Mouse (Mus musculus): ENCODE results near the gene Fam168a. TPM values are rescaled to one million over a fixed set of nuclear protein-coding genes. Genes with fewer than 3 reads are reported as not detected.

The Fam168a gene
- total and polyA plus RNA-seq, 3 experiments = 3.1 to 19.2 TPM; not detected in 1

- peaks cover 0 to 12% of the 10 kb centered on the region in 2 experiments; a peak in 2 of 4 replicates for H3K4me1 ChIP-seq (ENCODE audit: control insufficient read depth in 1 of 2, insufficient read depth in 2 of 2, low read length in 2 of 2)
- no peaks in the 10 kb centered on the region for H3K9me3 ChIP-seq (replicated peaks; ENCODE audit: insufficient read depth, low read length)
- H3K27me3 ChIP-seq (ENCODE audit: control insufficient read depth in 1 of 2, insufficient read depth in 2 of 2, low read length in 2 of 2) = peaks cover 0 to 2% of the 10 kb centered on the region in 2 experiments; a peak in 2 of 4 replicates
- H3K9ac ChIP-seq (ENCODE audit: control insufficient read depth, low read depth, low read length, poor library complexity, severe bottlenecking) = no peak overlapping the region
- no peak for DNase-seq (ENCODE audit: low read depth, low spot score)
- H3K79me2 ChIP-seq (ENCODE audit: control insufficient read depth, insufficient read depth, low read length, poor library complexity) = no peaks in the 10 kb centered on the region
- H3K36me3 ChIP-seq (ENCODE audit: control insufficient read depth in 1 of 2, insufficient read depth in 2 of 2, low read length in 2 of 2) = no peaks in the 10 kb centered on the region
- no peak overlapping the region for H3K27ac ChIP-seq (ENCODE audit: control insufficient read depth, low read depth, low read length)
- no peak overlapping the region for H3K4me3 ChIP-seq (ENCODE audit: control insufficient read depth in 1 of 2, insufficient read depth in 1 of 2, low read depth in 2 of 2, low read length in 2 of 2)
- no peak for TF ChIP-seq TBP (IDR thresholded peaks at IDR 0.05; ENCODE audit: low read depth, low read length)
- no peak for TF ChIP-seq ELF1 (IDR thresholded peaks at IDR 0.05; ENCODE audit: low read depth, low read length)
- TF ChIP-seq USF1 (IDR thresholded peaks at IDR 0.05; ENCODE audit: low read depth, low read length) = no peak
- TF ChIP-seq POLR2A (IDR thresholded peaks at IDR 0.05; ENCODE audit: control insufficient read depth in 1 of 2, insufficient read depth in 1 of 2, low read depth in 1 of 2, low read length in 2 of 2, poor library complexity in 1 of 2) = no peak
- no peak for TF ChIP-seq POLR2AphosphoS2 (IDR thresholded peaks at IDR 0.05; ENCODE audit: low read length)
- no peak for TF ChIP-seq CHD1 (IDR thresholded peaks at IDR 0.05; ENCODE audit: low read depth, low read length)
- TF ChIP-seq BHLHE40 (IDR thresholded peaks at IDR 0.05; ENCODE audit: borderline replicate concordance, low read depth, low read length) = no peak
- TF ChIP-seq ZMIZ1 (IDR thresholded peaks at IDR 0.05; ENCODE audit: low read depth, low read length) = no peak
- no peak for TF ChIP-seq TAL1 (IDR thresholded peaks at IDR 0.05; ENCODE audit: low read length)
- TF ChIP-seq MYC (IDR thresholded peaks at IDR 0.05; ENCODE audit: low read depth, low read length) = no peak
- TF ChIP-seq GATA1 (IDR thresholded peaks at IDR 0.05; ENCODE audit: low read depth, low read length) = no peak
- no peak for TF ChIP-seq NRF1 (IDR thresholded peaks at IDR 0.05; ENCODE audit: insufficient read depth, low read depth, low read length, poor library complexity, severe bottlenecking)
- TF ChIP-seq SMC3 (IDR thresholded peaks at IDR 0.05; ENCODE audit: low read depth, low read length) = no peak
- no peak for TF ChIP-seq MYB (IDR thresholded peaks at IDR 0.05; ENCODE audit: low read depth, low read length)
Observed at GRCm38 (mm10) chr7:100674941-100675340, 31.5 kb upstream of the Fam168a start.

GRCm38 (mm10) chr7:100678052-100678451 lies 28.4 kb upstream of the Fam168a start:
- Histone ChIP-seq H3K9me3 (replicated peaks; ENCODE audit: insufficient read depth, low read length) (no peaks in the 10 kb centered on the region), H3K27ac (ENCODE audit: control insufficient read depth, low read depth, low read length) (no peak overlapping the region), H3K27me3 (ENCODE audit: control insufficient read depth in 1 of 2, insufficient read depth in 2 of 2, low read length in 2 of 2) (peaks cover 0 to 2% of the 10 kb centered on the region in 2 experiments; a peak in 2 of 4 replicates), H3K36me3 (ENCODE audit: control insufficient read depth in 1 of 2, insufficient read depth in 2 of 2, low read length in 2 of 2) (peaks cover 0 to 7% of the 10 kb centered on the region in 2 experiments; a peak in 2 of 4 replicates), H3K79me2 (ENCODE audit: control insufficient read depth, insufficient read depth, low read length, poor library complexity) (no peaks in the 10 kb centered on the region), H3K4me3 (ENCODE audit: control insufficient read depth in 1 of 2, insufficient read depth in 1 of 2, low read depth in 2 of 2, low read length in 2 of 2) (no peak overlapping the region), H3K4me1 (ENCODE audit: control insufficient read depth in 1 of 2, insufficient read depth in 2 of 2, low read length in 2 of 2) (peaks cover 0 to 17% of the 10 kb centered on the region in 2 experiments; a peak in 2 of 4 replicates), H3K9ac (ENCODE audit: control insufficient read depth, low read depth, low read length, poor library complexity, severe bottlenecking) (no peak overlapping the region)
- DNase-seq (ENCODE audit: low read depth, low spot score) = no peak
- TF ChIP-seq RAD21 (IDR thresholded peaks at IDR 0.05; ENCODE audit: low read depth, low read length) (no peak), TCF12 (IDR thresholded peaks at IDR 0.05; ENCODE audit: low read depth, low read length) (no peak), POLR2A (IDR thresholded peaks at IDR 0.05; ENCODE audit: control insufficient read depth in 1 of 2, insufficient read depth in 1 of 2, low read depth in 1 of 2, low read length in 2 of 2, poor library complexity in 1 of 2) (no peak), NELFE (IDR thresholded peaks at IDR 0.05; ENCODE audit: low read depth, low read length) (no peak), JUND (IDR thresholded peaks at IDR 0.05; ENCODE audit: low read depth, low read length) (no peak), UBTF (IDR thresholded peaks at IDR 0.05; ENCODE audit: borderline replicate concordance, insufficient read depth, low read depth, low read length) (no peak), NRF1 (IDR thresholded peaks at IDR 0.05; ENCODE audit: insufficient read depth, low read depth, low read length, poor library complexity, severe bottlenecking) (no peak), CHD2 (IDR thresholded peaks at IDR 0.05; ENCODE audit: low read length) (no peak), BHLHE40 (IDR thresholded peaks at IDR 0.05; ENCODE audit: borderline replicate concordance, low read depth, low read length) (no peak), HCFC1 (IDR thresholded peaks at IDR 0.05; ENCODE audit: low read depth, low read length) (no peak), ETS1 (IDR thresholded peaks at IDR 0.05; ENCODE audit: low read depth, low read length) (no peak), MAZ (IDR thresholded peaks at IDR 0.05; ENCODE audit: low read depth, low read length) (no peak), POLR2AphosphoS5 (IDR thresholded peaks at IDR 0.05; ENCODE audit: borderline replicate concordance, low read depth, low read length) (no peak), SMC3 (IDR thresholded peaks at IDR 0.05; ENCODE audit: low read depth, low read length) (no peak), MEF2A (IDR thresholded peaks at IDR 0.05; ENCODE audit: extremely low read depth, insufficient replicate concordance, low read depth, low read length, poor library complexity, severe bottlenecking) (no peak), CTCF (IDR thresholded peaks at IDR 0.05 in 2 of 3, conservative IDR thresholded peaks at IDR 0.05 in 1 of 3; ENCODE audit: control insufficient read depth in 1 of 3, insufficient read depth in 1 of 3, low read depth in 2 of 3, low read length in 3 of 3, poor library complexity in 1 of 3, severe bottlenecking in 1 of 3) (no peak), GATA1 (IDR thresholded peaks at IDR 0.05; ENCODE audit: low read depth, low read length) (no peak), SIN3A (IDR thresholded peaks at IDR 0.05; ENCODE audit: low read length) (no peak), GABPA (IDR thresholded peaks at IDR 0.05; ENCODE audit: low read depth, low read length) (no peak), TBP (IDR thresholded peaks at IDR 0.05; ENCODE audit: low read depth, low read length) (no peak)
